Mouse (Mus musculus) cerebellum, adult 11-12 months (tissue): ENCODE results near the gene Mpz.

ENCODE experiments used
- DNase-seq: peaks from one replicate; pipeline ENCODE4 v3.0.0; 2022

Mpz gene

DNA sequence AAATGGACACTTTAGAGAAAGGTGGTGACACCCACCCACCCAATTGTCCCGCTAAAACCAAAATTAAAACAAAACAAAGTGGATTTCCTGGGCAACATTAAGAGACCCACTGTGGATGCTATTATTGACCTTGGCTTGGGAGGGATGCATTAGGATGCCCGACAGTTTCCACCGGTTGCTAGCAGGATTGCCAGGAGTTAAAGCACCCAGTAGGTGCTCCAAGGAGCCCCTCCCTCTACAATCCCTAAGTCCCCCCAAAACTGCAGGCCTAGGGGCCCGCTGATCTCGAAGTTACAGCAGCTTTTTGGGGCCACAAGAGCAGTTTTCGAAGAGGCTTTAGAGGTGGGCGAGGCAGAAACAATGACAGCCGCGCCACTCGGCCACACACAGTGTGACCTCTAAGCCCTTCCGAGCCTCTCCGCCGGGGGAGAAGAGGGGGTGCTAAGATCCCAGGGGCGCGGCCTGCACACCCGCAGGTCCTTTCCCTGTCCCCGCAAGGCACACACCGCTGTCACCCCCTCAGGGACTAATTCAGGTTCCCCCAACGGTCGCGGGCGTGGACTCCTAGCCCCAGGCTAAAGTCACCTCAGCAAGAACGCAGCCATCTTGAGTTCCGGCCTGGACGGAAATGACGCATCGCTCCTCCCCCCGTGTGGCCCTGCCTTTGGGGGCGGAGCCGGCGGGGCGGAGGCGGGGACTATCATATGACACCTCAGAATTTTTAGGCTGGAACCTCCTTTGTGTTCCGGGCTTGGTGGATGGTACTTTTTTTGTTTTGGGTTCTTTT lies at the start of gene Mpz, which contains the start of gene Sdhc:
Gene Mpz, plus strand, starts transcription at position 738 of the 787 bp plus-strand sequence.
Gene Sdhc, minus strand, starts transcription at position 630 of the 787 bp plus-strand sequence.
- peak; percentile 94 for DNase-seq

DNA sequence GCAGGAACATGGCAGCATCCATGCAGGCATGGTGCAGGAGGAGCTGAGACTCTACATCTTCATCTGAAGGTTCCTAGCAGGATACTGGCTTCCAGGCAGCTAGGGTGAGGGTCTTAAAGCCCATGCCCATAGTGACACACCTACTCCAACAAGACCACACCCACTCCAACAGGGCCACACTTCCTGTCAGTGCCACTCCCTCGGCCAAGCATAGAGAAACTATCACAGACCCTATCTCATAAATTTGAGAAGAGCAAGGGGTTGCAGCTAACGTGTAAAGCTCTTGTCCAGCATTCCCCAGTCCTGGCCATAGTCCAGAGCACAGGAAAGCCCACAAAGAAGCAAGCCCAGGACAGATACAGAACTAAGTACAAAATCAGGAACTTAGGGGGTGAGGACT lies 49.5 kb upstream of the Mpz start:
- DNase-seq, result peak; percentile 50

DNA sequence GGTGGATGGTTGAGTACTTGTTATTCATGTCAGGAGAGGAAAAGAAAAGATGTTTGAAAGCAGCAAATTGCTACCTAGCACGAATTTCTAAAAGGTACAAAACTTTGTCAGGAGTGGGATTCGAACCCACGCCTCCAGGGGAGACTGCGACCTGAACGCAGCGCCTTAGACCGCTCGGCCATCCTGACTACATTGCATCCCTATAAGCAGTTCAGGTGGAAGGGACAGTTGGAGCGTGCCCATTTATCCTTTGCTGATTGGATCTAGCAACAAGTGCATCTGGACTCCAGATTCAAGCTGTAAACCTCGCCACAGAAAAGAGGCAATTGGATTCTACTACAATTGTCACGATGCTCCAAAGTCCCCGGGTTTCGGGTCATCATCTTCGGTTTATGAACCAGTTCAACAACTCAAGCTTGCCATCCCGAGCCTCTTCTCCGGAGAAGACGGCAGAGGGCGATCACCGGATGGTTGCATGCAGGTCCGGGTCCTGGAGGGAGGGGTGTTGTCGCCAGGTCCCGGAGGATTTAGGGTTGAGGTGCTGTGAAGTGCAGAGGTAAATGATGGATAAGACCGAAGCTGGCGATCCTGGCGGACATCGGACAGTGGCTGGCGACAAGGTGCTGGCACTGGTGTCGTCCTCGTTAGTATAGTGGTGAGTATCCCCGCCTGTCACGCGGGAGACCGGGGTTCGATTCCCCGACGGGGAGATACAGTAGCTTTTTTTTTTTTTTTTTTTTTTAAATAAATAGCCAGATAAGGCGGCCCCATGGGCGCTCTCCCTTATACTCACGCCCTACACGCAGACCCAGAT lies 48.6 kb upstream of the Mpz start:
- DNase-seq, result peak; percentile 88

DNA sequence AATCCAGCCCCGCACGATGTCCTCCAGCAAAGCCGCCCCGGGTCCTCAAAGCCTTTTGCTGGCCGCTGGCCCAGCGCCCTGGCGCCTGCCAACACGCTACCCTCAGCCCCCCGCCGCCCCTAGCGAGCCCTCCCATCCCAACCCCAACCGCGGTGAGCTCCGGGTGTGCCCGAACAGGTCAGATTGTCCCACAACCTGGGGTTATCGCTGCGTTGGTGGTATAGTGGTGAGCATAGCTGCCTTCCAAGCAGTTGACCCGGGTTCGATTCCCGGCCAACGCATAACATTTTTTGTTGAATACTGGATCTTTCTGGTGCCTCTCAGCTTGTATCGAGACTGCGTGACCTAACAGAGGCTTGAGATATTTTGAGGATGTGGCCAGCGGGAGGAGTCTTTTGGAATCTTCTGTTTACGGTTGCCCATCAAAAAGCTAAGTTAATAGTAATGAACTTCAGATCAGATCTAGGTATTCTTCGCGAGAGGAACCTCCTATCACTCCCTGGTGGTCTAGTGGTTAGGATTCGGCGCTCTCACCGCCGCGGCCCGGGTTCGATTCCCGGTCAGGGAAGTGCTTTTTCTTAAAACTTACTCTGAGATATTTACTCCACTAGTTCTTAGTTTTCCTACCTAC lies 47.8 kb upstream of the Mpz start:
- peak; percentile 85 for DNase-seq

DNA sequence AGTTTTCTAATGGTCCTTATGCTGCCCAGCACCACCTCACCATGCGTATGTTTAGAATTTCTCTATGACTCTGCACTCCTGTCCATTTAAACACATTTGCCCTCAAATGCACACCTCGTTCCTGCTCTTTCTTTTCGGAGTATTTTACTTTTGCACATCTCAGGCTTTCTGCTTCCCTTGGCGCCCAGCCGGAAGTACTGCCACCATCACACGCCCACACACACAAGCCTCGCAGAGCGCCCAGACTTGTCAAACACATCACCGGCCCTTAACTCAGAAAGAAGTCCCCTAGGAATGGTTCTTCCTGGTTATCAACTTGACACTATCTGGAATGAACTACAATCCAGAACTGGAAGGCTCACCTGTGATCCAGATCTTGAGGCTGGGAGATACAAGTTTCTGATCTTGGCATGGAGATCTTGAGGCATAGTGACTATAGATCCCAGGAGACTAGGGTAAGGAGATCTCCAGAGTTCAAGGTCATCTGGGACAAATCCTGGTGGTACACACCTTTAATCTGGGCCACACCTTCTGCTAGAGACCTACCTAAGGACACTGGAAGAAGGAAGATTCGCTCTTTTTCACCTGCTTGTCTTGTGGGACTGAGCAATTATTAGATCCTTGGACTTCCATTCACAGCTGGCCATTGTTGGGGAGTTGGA lies 47.2 kb upstream of the Mpz start:
- DNase-seq, result no peak

DNA sequence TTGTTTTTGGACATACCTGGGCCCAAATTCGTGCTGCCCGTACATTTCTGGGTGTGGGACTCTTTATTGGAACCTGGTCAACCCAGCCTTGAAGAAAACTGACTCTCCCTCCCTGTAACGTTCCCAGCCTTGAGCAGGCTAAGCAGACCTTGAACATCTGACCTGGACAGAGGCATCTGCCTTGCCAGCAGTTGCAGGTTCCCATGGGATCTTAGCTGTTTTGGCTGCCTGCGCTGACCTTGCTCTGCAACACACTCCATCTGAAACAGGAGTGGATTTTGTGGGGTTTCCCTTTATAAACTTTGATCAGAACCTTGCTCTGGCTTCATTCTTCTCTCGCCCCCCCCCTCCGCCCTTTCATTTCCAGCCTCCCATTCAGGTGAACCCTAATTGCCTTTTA lies 45.3 kb upstream of the Mpz start:
- DNase-seq, result no peak

DNA sequence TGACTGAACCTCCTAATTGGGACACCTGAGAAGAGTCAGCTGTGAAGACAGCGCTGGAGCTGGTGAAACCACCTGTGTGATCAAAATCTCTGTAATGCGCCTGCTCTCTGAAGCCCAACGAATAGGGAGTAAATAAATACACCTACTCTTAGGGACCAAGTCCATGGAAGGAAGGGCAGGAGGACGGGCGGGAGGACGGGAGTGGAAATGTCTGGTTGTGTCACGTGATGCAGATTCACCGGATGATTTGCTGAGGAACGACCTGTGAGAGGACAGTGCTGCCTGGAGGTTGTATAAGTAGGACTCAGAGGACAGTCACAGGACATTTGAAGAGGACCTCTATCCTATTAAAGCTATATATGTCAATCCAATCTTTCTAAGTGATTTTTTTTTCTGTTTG lies 40.9 kb upstream of the Mpz start:
- peak; percentile 27 for DNase-seq

DNA sequence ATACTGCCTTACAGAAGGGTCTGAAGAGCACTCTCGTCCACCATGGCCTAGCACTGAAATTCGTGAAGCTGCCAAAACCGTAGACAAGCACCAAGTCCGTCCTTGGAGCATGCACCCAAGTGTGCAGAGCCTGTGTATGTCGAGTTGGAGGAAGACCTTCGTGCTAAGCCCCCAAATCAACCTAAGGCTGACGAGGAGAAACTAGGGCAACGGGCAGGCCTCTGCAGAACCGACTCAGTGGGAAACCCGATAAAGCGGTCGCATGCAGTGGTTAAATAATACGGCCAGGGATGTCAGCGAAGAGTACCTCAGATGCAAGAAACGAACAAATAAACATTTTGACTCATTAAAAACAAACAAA lies 39.9 kb upstream of the Mpz start:
- DNase-seq, result no peak

GRCm38 (mm10) chr1:171111020-171111780 lies 39.3 kb upstream of the Mpz start:
- peak; percentile 95 for DNase-seq

DNA sequence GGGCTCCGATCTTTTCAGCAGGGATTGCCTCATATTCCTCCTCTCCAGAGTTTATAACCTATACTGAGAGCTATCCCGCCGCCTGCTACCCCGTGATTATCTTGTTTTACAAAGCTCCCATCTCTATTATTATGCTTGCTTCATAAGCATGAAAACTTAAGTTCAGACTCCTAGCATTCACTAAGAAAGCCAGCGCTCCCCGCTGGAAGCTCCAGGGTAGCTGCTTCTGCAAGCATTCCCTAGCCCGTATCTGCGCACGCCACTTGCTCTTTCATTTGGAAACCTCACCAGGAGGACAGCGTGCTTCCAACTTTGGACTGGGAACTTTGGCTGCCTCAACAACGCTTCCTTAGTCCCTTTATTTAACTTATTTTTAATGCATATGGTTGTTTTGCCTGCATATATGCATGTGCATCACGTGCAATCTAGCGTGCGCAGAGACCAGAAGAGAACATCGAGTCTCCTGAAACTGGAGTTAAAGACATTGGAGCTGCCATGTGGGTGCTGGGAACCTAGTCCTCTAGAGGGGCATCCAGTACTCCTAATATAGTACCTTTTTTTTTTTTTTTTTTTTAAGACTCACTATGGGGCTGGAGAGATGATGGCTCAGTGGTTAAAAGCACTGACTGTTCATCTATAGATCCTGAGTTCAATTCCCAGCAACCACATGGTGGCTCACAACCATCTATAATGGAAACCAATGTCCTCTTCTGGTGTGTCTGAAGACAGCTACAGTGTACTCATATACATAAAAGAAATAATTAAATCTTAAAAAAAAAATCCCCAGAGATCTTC lies 38.5 kb upstream of the Mpz start:
- peak; percentile 35 for DNase-seq

GRCm38 (mm10) chr1:171112986-171113385 lies 37.5 kb upstream of the Mpz start:
- DNase-seq, result no peak

DNA sequence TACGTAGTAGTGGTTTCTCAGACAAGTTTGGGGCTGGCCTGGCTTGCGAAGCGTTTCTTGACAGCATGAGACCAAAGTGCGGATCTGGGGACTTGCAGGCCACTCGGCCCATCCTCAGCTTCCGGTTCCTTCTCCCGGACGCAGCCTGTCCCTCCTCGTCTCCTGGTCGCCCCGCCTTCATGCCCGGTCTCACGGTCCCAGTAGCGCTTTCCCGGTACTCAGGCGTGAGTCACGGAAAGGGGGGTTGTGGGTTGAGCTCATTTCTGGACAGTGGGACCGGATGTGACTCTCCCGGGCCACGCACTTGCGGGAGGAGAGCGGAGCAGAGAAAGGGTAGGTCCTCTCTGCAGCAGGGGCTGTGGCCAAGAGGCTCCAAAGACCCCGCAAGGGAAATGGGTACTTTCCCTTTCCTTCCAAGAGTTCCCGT lies 36.6 kb upstream of the Mpz start, which contains the start of gene Cfap126:
Gene Cfap126, plus strand, starts transcription at position 46 of the 427 bp plus-strand sequence.
- peak; percentile 84 for DNase-seq

GRCm38 (mm10) chr1:171116280-171116679 lies 34.2 kb upstream of the Mpz start:
- no peak for DNase-seq

- DNase-seq, result peak; percentile 51
These were observed 32.2 kb upstream of the Mpz start for GRCm38 (mm10) chr1:171118269-171118684.

DNA sequence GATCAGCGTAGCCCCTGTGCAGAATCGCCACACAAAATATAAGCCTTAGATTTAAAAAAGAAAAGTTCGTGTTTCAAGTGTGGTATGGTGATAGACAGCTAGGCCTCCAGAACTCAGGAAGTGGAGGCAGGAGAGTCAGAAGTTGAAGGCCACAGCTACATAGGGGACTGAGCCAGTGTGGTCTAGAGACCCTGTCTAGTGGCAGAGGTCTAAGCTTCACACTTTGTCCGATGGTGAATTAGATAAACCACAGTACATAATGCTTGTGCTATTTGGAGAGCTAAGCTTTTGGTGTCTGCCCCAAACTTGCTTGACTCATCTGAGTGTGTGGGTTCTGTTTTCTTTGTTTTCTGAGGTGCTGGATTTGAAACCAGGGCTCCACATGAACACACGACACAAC lies 31.5 kb upstream of the Mpz start:
- DNase-seq, result no peak

DNA sequence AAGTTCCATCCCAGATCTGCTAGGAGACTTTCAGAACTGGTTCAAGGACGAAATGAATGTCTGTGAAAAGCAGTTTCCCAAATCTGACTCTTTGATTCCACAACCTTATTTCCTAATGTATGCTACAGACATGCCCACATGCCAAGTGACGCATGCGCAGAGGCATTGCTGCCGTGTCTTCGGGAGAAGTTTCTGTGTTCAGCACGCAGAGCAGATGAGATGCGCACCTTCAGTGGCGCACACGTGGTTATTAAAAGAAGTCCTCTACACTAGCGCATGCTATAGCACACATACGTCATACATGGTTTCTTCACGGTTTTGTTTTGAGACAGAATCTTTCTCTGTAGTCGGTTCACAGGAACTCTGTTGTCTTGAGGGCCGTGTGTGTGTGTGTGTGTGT lies 31.1 kb upstream of the Mpz start:
- no peak for DNase-seq

GRCm38 (mm10) chr1:171120893-171121292 lies 29.6 kb upstream of the Mpz start:
- DNase-seq, result no peak

DNA sequence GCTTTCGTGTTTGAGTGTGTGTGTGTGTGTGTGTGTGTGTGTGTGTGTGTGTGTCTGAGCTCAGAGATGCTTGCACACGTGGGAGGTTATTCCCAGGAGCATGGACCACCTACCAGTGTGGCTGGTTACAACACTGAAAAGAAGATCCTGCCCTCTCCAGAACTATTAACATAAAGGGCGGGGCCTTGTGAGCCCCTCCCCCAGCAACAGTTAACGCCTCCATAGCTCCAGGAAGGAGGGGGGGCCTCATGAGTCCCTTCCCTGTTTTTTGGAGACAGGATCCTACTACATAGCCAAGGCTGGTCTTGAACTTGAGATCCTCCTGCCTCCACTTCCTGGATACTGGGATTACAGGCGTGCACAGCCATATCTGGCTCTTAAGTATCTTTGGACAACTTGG lies 28.7 kb upstream of the Mpz start:
- DNase-seq, result no peak

- no peak for DNase-seq
These were observed 27.6 kb upstream of the Mpz start for GRCm38 (mm10) chr1:171122932-171123331.

DNA sequence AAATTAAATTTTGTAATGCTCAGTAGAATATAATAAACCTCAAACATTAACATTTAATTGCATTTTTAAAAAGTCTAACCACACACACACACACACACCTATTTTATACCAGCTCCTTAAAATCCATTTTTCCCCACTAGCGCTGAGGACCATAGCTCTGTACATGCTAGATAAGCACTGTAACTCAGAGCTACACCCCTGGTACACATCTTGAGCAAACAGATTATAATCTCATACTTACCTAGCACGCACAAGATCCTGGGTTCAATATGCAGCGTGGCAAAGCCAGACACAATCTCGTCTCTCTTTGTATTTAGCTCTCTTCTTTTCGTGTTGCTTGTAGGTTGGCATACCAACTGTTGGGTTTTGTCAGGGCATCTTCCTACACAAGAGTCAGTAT lies 26.1 kb upstream of the Mpz start:
- no peak for DNase-seq

DNA sequence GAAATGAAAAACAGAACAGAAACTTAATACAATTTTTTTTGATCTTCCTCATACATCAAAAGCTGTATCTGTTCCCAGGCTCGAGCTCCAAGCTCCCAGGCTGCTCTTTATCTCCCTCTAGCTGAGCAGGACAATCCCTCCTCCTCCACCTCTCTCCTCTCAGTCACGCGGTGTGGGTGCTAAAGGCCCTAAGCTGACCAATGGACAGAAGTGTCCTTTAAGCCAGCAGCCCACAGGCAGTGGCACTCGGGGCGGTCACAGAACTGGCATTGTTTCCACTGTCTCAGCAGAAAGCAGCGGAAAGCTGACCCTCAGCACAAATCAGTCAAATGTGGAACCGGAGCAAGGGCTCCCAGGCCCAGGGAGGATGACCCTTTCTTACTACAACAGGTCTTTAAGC lies 21.3 kb upstream of the Mpz start:
- no peak for DNase-seq
